Mouse (Mus musculus): ENCODE data around the gene Lsm10.

The Lsm10 gene

GRCm38 (mm10) chr4:126108061-126108740 lies 11.8 kb downstream of the Lsm10 start:
- ChIA-PET POLR2A (interaction anchor here in 3 of 4 experiments (0.6 to 1.3 kb wide), 8 partner anchors 9 to 128 kb away, joined by 3 to 4 read pairs (median 3); partner anchors contain the start of genes Eva1b (in 1 of the 3) and Mrps15 (in 1 of the 3)), CTCF (interaction anchor here in 3 of 4 experiments (0.6 to 1.0 kb wide), 4 partner anchors 12 to 296 kb away, joined by 3 to 4 read pairs (median 3); partner anchors contain the start of gene Lsm10 (in 1 of the 3))

- ChIA-PET CTCF (interaction anchor here in 2 of 4 experiments (0.5 to 2.8 kb wide), 4 partner anchors 13 to 32 kb away, joined by 3 to 13 read pairs (median 6); partner anchors contain the start of gene Lsm10 (in 1 of the 2)), POLR2A (interaction anchor here in 3 of 4 experiments (0.6 to 2.1 kb wide), 11 partner anchors 10 to 146 kb away, joined by 3 to 8 read pairs (median 3); partner anchors contain the start of genes Lsm10 (in 1 of the 3), Map7d1 (in 1 of the 3) and Oscp1 (in 1 of the 3))
Measured at GRCm38 (mm10) chr4:126109613-126110373, 13.4 kb downstream of the Lsm10 start.

GRCm38 (mm10) chr4:126110374-126111152 lies 14.1 kb downstream of the Lsm10 start:
- CTCF ChIA-PET = interaction anchor here in 3 of 4 experiments (0.5 to 2.8 kb wide), 9 partner anchors 8 to 52 kb away, joined by 3 to 13 read pairs (median 4); partner anchors contain the start of gene Sh3d21 (in 1 of the 3)

GRCm38 (mm10) chr4:126111153-126111549 lies 14.7 kb downstream of the Lsm10 start:
- ChIA-PET CTCF (interaction anchor here in 3 of 4 experiments (0.8 to 2.8 kb wide), 7 partner anchors 9 to 52 kb away, joined by 3 to 13 read pairs (median 4); partner anchors contain the start of gene Sh3d21 (in 1 of the 3)), POLR2A (interaction anchor here in 2 of 4 experiments (0.5 to 2.1 kb wide), 10 partner anchors 8 to 172 kb away, joined by 3 to 8 read pairs (median 3); partner anchors contain the start of gene Lsm10 (in 1 of the 2))

More at GRCm38 (mm10) chr4:126110374-126111152, 14.1 kb downstream of the Lsm10 start:
- POLR2A ChIA-PET = interaction anchor here in 3 of 4 experiments (0.5 to 2.1 kb wide), 13 partner anchors 8 to 171 kb away, joined by 3 to 8 read pairs (median 3); partner anchors contain the start of genes Lsm10 (in 1 of the 3) and Oscp1 (in 1 of the 3)

GRCm38 (mm10) chr4:126113243-126113642 lies 16.8 kb downstream of the Lsm10 start:
- ChIA-PET CTCF (interaction anchor here (0.6 to 2.9 kb wide), 9 partner anchors 9 to 28 kb away, joined by 3 to 21 read pairs (median 6); partner anchors contain the start of genes Lsm10 (in 1 of the 4) and Stk40 (in 1 of the 4)), POLR2A (interaction anchor here in 3 of 4 experiments (0.8 to 2.8 kb wide), 9 partner anchors 8 to 29 kb away, joined by 3 to 12 read pairs (median 5); partner anchors contain the start of genes Lsm10 (in 1 of the 3) and Stk40 (in 1 of the 3))

- ChIA-PET CTCF (interaction anchor here (0.6 to 2.9 kb wide), 22 partner anchors 10 to 1007 kb away, joined by 3 to 21 read pairs (median 5); partner anchors contain the start of genes Eva1b (in 1 of the 4), Lsm10 (in 1 of the 4), Sh3d21 (in 1 of the 4) and Stk40 (in 1 of the 4)), POLR2A (interaction anchor here in 3 of 4 experiments (0.6 to 2.8 kb wide), 10 partner anchors 8 to 125 kb away, joined by 3 to 12 read pairs (median 4); partner anchors contain the start of gene Stk40 (in 1 of the 3))
Measured at GRCm38 (mm10) chr4:126113943-126114342, 17.5 kb downstream of the Lsm10 start.

GRCm38 (mm10) chr4:126115411-126115810 lies 19.0 kb downstream of the Lsm10 start:
- CTCF ChIA-PET = interaction anchor here in 3 of 4 experiments (0.5 to 2.9 kb wide), 3 partner anchors 9 to 1873 kb away, joined by 4 to 21 read pairs (median 4); no protein-coding TSS in a partner anchor

GRCm38 (mm10) chr4:126115871-126116521 lies 19.6 kb downstream of the Lsm10 start:
- POLR2A ChIA-PET = interaction anchor here in 3 of 4 experiments (0.7 to 2.1 kb wide), 6 partner anchors 9 to 133 kb away, joined by 3 to 5 read pairs (median 4); partner anchors contain the start of gene Lsm10 (in 2 of the 3)
- CTCF ChIA-PET = interaction anchor here in 1 of 4 experiments (1.2 kb wide), 1 partner anchor 9 kb away, joined by 4 read pairs; no protein-coding TSS in a partner anchor

More at GRCm38 (mm10) chr4:126115411-126115810, 19.0 kb downstream of the Lsm10 start:
- POLR2A ChIA-PET = interaction anchor here in 2 of 4 experiments (0.8 to 2.1 kb wide), 5 partner anchors 9 to 23 kb away, joined by 3 to 5 read pairs (median 4); partner anchors contain the start of gene Lsm10 (in 2 of the 2)

- POLR2A ChIA-PET = interaction anchor here in 2 of 4 experiments (1.0 to 2.6 kb wide), 4 partner anchors 10 to 33 kb away, joined by 3 to 6 read pairs (median 4); no protein-coding TSS in a partner anchor
- CTCF ChIA-PET = interaction anchor here in 2 of 4 experiments (0.5 to 1.1 kb wide), 2 partner anchors 10 to 31 kb away, joined by 3 to 6 read pairs; no protein-coding TSS in a partner anchor
Measured at GRCm38 (mm10) chr4:126117116-126117515, 20.7 kb downstream of the Lsm10 start.

GRCm38 (mm10) chr4:126118651-126119050 lies 22.2 kb downstream of the Lsm10 start:
- POLR2A ChIA-PET = interaction anchor here in 2 of 4 experiments (1.0 to 2.6 kb wide), 5 partner anchors 11 to 32 kb away, joined by 4 to 6 read pairs (median 5); no protein-coding TSS in a partner anchor
- CTCF ChIA-PET = interaction anchor here in 2 of 4 experiments (0.7 to 1.0 kb wide), 2 partner anchors 32 to 34 kb away, joined by 3 to 4 read pairs; no protein-coding TSS in a partner anchor

- ChIA-PET POLR2A (interaction anchor here in 1 of 4 experiments (1.6 to 2.6 kb wide), 3 partner anchors 13 to 32 kb away, joined by 4 to 6 read pairs (median 5); no protein-coding TSS in a partner anchor), CTCF (interaction anchor here in 2 of 4 experiments (0.6 to 1.0 kb wide), 3 partner anchors 16 to 34 kb away, joined by 3 to 4 read pairs (median 4); partner anchors contain the start of gene Stk40 (in 1 of the 2))
Measured at GRCm38 (mm10) chr4:126119051-126119450, 22.6 kb downstream of the Lsm10 start.

- ChIA-PET CTCF (no interaction called here), POLR2A (interaction anchor here in 2 of 4 experiments (0.9 to 2.2 kb wide), 2 partner anchors 8 to 9 kb away, joined by 3 to 6 read pairs; no protein-coding TSS in a partner anchor)
Measured at GRCm38 (mm10) chr4:126120052-126120451, 23.6 kb downstream of the Lsm10 start.

GRCm38 (mm10) chr4:126120506-126120905 lies 24.1 kb downstream of the Lsm10 start:
- CTCF ChIA-PET = no interaction called here
- POLR2A ChIA-PET = interaction anchor here in 2 of 4 experiments (0.9 to 2.2 kb wide), 3 partner anchors 9 to 11 kb away, joined by 3 to 6 read pairs (median 4); no protein-coding TSS in a partner anchor

GRCm38 (mm10) chr4:126123309-126124040 lies 27.1 kb downstream of the Lsm10 start:
- ChIA-PET POLR2A (interaction anchor here in 3 of 4 experiments (0.7 to 1.9 kb wide), 6 partner anchors 10 to 77 kb away, joined by 3 to 5 read pairs (median 3); partner anchors contain the start of genes Mrps15 (in 2 of the 3), Lsm10 (in 1 of the 3) and Stk40 (in 1 of the 3)), CTCF (interaction anchor here in 2 of 4 experiments (0.7 to 1.1 kb wide), 2 partner anchors 30 to 39 kb away, joined by 3 to 4 read pairs; no protein-coding TSS in a partner anchor)

GRCm38 (mm10) chr4:126130502-126130901 lies 34.1 kb downstream of the Lsm10 start:
- CTCF ChIA-PET = interaction anchor here in 2 of 4 experiments (0.9 to 2.0 kb wide), 5 partner anchors 16 to 179 kb away, joined by 3 to 4 read pairs (median 3); partner anchors contain the start of gene Eva1b (in 1 of the 2)

More at GRCm38 (mm10) chr4:126130502-126130901, 34.1 kb downstream of the Lsm10 start:
- POLR2A ChIA-PET = interaction anchor here in 2 of 4 experiments (0.9 to 2.4 kb wide), 4 partner anchors 9 to 73 kb away, joined by 3 to 11 read pairs (median 4); no protein-coding TSS in a partner anchor
